Mouse (Mus musculus) forebrain, postnatal 0 days (tissue): Measurements from ENCODE around the gene Pla2g2f. TPM values are rescaled to one million over a fixed set of nuclear protein-coding genes. Genes with fewer than 3 reads are reported as not detected.

Experiments
- ATAC-seq: fragments of 200-750 bp; cut with Nextera tagmentation; 2 replicates; pipeline ENCODE4 v1.8.0; 2017; ENCODE audit warnings: mild to moderate bottlenecking, moderate library complexity
- DNase-seq: peaks from one replicate; pipeline ENCODE4 v3.0.0-alpha.2; 2015
- H3K27ac ChIP-seq: fragments of 300-500 bp; sonication (generic); 2 replicates; pipeline ENCODE4 v1.5.1; 2014; ENCODE audit warnings: low read depth, mild to moderate bottlenecking, antibody characterized with exemption, low read length, moderate library complexity, mixed read lengths
- H3K27me3 ChIP-seq: fragments of 300-500 bp; sonication (generic); 2 replicates; pipeline ENCODE4 v1.6.1; 2014; ENCODE audit warnings: mild to moderate bottlenecking, low read length, mixed read lengths; ENCODE audit not compliant: insufficient read depth
- H3K36me3 ChIP-seq: fragments of 300-500 bp; sonication (generic); 2 replicates; pipeline ENCODE4 v1.6.1; 2014; ENCODE audit warnings: mild to moderate bottlenecking, moderate library complexity; ENCODE audit not compliant: insufficient read depth
- H3K4me1 ChIP-seq: fragments of 300-500 bp; sonication (generic); 2 replicates; pipeline ENCODE4 v1.6.1; 2014; ENCODE audit warnings: antibody characterized with exemption; ENCODE audit not compliant: insufficient read depth
- H3K4me2 ChIP-seq: fragments of 300-500 bp; sonication (generic); 2 replicates; pipeline ENCODE4 v1.6.1; 2014; ENCODE audit warnings: low read depth, mild to moderate bottlenecking, moderate library complexity
- H3K4me3 ChIP-seq: fragments of 300-500 bp; sonication (generic); 2 replicates; pipeline ENCODE4 v1.5.1; 2014; ENCODE audit warnings: low read depth, low read length, mixed read lengths
- H3K9ac ChIP-seq: fragments of 300-500 bp; sonication (generic); 2 replicates; pipeline ENCODE4 v1.6.1; 2014; ENCODE audit warnings: mild to moderate bottlenecking
- H3K9me3 ChIP-seq: fragments of 300-500 bp; sonication (generic); 2 replicates; pipeline ENCODE4 v1.6.1; 2016; ENCODE audit warnings: low read length
- CTCF ChIP-seq: sonication (generic); IDR thresholded peaks from 2 replicates; pipeline ENCODE4 v1.5.1; 2016; ENCODE audit warnings: antibody characterized with exemption, control low read depth, low read depth
- WGBS: fragments of 180-500 bp; shearing (Covaris S2); extraction: QIAGEN DNeasy Blood & Tissue Kit; methylation state at CpG from one replicate; pipeline ENCODE4 v1.1.7; 2014; 5-methylcytosine and 5-hydroxymethylcytosine counted together
- polyA plus RNA-seq: library from polyadenylated mRNA; unstranded; fragments of >200 nt; fragmentation: Nextera tagmentation; extraction: Ambion mirVana; gene quantifications from 2 replicates; pipeline ENCODE4 v1.2.1, GENCODE M21; 2015
- total RNA-seq: library from RNA; depleted of rRNA; stranded (reverse); fragments of >200 nt; gene quantifications from 2 replicates; pipeline ENCODE4 v1.2.3, GENCODE M21; 2014

Gene Pla2g2f
- total and polyA plus RNA-seq, 2 experiments from 2014 or later, result not detected

- H3K4me1 ChIP-seq, result peaks cover 6% of the 10 kb centered on the region; the same call in 1 of the 2 replicates
- ATAC-seq (no peak), DNase-seq (no peak)
- H3K4me2 ChIP-seq, result no peak overlapping the region
- no peak overlapping the region for H3K4me3 ChIP-seq
- H3K36me3 ChIP-seq, result no peaks in the 10 kb centered on the region
- no peaks in the 10 kb centered on the region for H3K9me3 ChIP-seq
- no peak overlapping the region for H3K27ac ChIP-seq
- no peak overlapping the region for H3K9ac ChIP-seq
- TF ChIP-seq CTCF, result no peak
- H3K27me3 ChIP-seq, result no peaks in the 10 kb centered on the region
- 86% methylated on average over 5 of the region's 5 CpGs for WGBS
Measured at GRCm38 (mm10) chr4:138719264-138719596, 38.2 kb downstream of the Pla2g2f start.

DNA sequence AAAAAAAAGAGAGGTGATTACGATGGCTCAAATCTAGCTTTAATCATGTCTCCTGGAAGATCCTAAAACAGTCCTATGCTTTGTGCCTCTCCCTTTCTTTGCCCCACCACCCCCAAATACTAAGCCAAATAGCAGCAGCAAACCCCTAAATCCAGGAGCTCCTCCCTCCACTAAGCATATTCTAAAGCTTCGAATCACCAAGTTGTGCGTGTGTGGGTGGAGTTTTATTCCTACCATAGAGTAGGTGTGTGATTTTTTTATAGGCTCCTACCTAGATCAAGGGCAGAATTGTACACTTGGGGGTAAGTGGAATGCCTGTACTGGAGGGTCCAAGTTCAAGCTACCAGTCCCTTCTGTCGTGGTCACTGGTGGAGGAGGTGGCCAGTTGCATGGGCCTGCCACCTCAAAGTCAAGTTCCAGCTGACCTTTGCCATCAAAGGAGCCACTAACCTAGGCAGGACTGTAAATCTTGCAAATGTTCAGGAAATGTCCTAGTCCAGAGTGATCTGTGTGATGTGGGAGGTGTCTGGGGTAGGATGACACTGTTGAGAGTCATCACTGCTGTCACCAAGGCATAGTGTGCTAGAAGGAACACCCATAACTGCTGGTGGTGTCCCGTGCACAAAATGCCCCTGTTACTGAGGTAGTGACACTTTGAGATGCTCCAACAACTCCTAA lies 38.7 kb downstream of the Pla2g2f start:
- Histone ChIP-seq H3K9me3 (no peaks in the 10 kb centered on the region), H3K27ac (no peak overlapping the region), H3K27me3 (no peaks in the 10 kb centered on the region), H3K4me1 (0 out of 2 replicates have a peak, but pooled peaks cover under 1% of the 10 kb centered on the region), H3K36me3 (no peaks in the 10 kb centered on the region), H3K4me3 (no peak overlapping the region), H3K4me2 (no peak overlapping the region), H3K9ac (no peak overlapping the region)
- WGBS, result 85% methylated on average over 5 of the region's 5 CpGs
- TF ChIP-seq CTCF, result no peak
- no peak for DNase-seq
- ATAC-seq, result no peak

- no peaks in the 10 kb centered on the region for H3K36me3 ChIP-seq
- WGBS, result 92% methylated on average over 9 of the region's 9 CpGs
- ATAC-seq (no peak), DNase-seq (no peak)
- no peak overlapping the region for H3K9ac ChIP-seq
- no peaks in the 10 kb centered on the region for H3K9me3 ChIP-seq
- no peak overlapping the region for H3K4me2 ChIP-seq
- H3K4me3 ChIP-seq, result no peak overlapping the region
- H3K27ac ChIP-seq, result no peak overlapping the region
- H3K27me3 ChIP-seq, result no peaks in the 10 kb centered on the region
- TF ChIP-seq CTCF, result no peak
- no peaks in the 10 kb centered on the region for H3K4me1 ChIP-seq
Measured at GRCm38 (mm10) chr4:138716697-138717096, 40.7 kb downstream of the Pla2g2f start.

DNA sequence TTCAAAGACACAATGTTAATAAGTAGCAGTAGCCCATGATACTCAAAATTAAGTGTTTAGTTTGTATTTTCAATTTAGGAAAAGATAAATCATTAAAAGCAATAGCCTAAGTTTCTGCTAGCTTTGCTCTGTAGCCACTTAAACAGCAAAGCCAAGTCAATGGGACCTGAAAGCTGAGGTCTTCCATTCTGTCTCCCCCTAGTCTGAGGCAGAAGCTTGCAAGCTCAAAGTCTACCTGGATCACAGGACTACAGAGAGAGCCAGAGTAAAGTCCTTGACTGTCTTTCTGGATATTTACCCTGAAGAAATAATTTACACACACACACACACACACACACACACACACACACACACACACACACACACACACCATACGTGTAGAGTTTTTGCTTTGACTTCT lies 43.2 kb downstream of the Pla2g2f start:
- peaks cover 16% of the 10 kb centered on the region for H3K4me1 ChIP-seq
- H3K4me3 ChIP-seq, result no peak overlapping the region
- no peaks in the 10 kb centered on the region for H3K36me3 ChIP-seq
- H3K27ac ChIP-seq, result no peak overlapping the region
- H3K9ac ChIP-seq, result no peak overlapping the region
- no peaks in the 10 kb centered on the region for H3K9me3 ChIP-seq
- DNase-seq (no peak), ATAC-seq (no peak)
- 63% methylated on average over 1 of the region's 1 CpGs for WGBS
- no peak for TF ChIP-seq CTCF
- no peaks in the 10 kb centered on the region for H3K27me3 ChIP-seq
- H3K4me2 ChIP-seq, result no peak overlapping the region

DNA sequence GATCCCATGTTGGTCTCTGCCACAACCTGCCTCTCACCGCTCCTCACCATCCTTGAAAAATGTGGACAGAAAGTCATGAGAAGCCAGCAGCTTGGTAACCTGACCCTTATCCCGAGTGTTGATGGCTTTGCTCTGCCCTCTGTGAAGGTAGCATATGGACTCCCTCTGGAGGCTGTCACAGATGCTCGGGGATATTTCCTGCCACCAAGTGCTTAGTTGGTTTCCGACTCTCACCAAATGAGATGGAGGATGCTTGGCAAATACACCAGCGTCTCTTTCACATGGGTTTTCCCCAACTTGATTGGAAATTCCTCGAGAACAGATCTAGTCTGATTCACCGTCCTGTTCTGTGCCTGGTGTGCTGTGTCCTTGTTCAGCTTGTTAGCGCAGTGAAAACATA lies 44.8 kb downstream of the Pla2g2f start:
- H3K9ac ChIP-seq, result no peak overlapping the region
- H3K27me3 ChIP-seq, result no peaks in the 10 kb centered on the region
- TF ChIP-seq CTCF, result no peak
- H3K9me3 ChIP-seq, result no peaks in the 10 kb centered on the region
- H3K36me3 ChIP-seq, result no peaks in the 10 kb centered on the region
- peaks cover 16% of the 10 kb centered on the region for H3K4me1 ChIP-seq
- H3K4me2 ChIP-seq, result no peak overlapping the region
- 70% methylated on average over 8 of the region's 8 CpGs for WGBS
- ATAC-seq, result no peak
- H3K27ac ChIP-seq, result no peak overlapping the region
- DNase-seq, result no peak
- no peak overlapping the region for H3K4me3 ChIP-seq

GRCm38 (mm10) chr4:138712096-138712495 lies 45.3 kb downstream of the Pla2g2f start:
- H3K9me3 ChIP-seq, result no peaks in the 10 kb centered on the region
- H3K9ac ChIP-seq, result no peak overlapping the region
- 96% methylated on average over 11 of the region's 11 CpGs for WGBS
- H3K27me3 ChIP-seq, result no peaks in the 10 kb centered on the region
- H3K27ac ChIP-seq, result no peak overlapping the region
- H3K4me1 ChIP-seq, result peaks cover 16% of the 10 kb centered on the region
- ATAC-seq, result no peak
- H3K4me2 ChIP-seq, result no peak overlapping the region
- H3K36me3 ChIP-seq, result no peaks in the 10 kb centered on the region
- no peak overlapping the region for H3K4me3 ChIP-seq
- DNase-seq, result no peak
- no peak for TF ChIP-seq CTCF

DNA sequence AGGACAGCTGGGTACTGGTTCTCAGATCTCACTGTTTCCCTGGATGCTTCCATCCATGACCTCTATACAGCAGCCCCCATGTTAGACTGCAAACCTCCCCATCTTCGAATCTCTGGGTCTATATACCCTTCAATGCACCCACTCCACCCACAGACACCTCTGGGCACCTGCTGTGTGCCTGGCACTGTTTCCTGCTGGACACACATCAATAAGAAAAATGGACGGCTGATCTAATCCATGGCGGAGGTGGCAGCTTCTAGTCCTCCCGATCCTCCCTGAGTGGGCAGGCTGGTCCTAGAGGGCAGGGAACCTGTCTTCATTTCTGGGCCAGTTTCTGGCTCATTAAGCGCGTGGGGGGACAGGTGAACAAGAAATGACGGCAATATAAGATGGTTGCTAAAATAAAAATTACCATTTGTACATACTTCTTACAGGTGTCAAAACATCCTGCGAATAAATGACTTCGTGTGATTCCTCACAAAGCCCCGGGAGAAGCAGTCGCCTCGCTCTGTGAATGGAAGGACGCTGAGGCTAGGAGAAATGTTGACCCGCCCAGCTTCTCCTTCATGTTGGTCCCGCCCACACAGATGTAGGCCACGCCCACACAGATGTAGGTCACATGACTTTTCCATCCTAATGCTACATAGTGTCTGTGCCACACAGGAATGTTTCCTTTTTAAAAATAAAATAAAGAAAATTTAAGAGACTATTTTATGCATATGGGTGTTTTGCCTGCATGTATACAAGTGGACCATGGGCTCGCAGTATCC lies 46.2 kb downstream of the Pla2g2f start:
- H3K4me2 ChIP-seq, result no peak overlapping the region
- ATAC-seq (no peak), DNase-seq (no peak)
- no peak overlapping the region for H3K4me3 ChIP-seq
- peaks cover 16% of the 10 kb centered on the region for H3K4me1 ChIP-seq
- no peak for TF ChIP-seq CTCF
- no peaks in the 10 kb centered on the region for H3K9me3 ChIP-seq
- 0 out of 2 replicates have a peak overlapping the region, but pooled peaks have one; percentile 40 for H3K27ac ChIP-seq
- no peaks in the 10 kb centered on the region for H3K36me3 ChIP-seq
- WGBS, result 58% methylated on average over 17 of the region's 17 CpGs
- H3K9ac ChIP-seq, result no peak overlapping the region
- H3K27me3 ChIP-seq, result no peaks in the 10 kb centered on the region
